Mouse (Mus musculus) duodenum, adult 2 months (tissue): ENCODE measurements around the gene Gm17067. TPM values are rescaled to one million over a fixed set of nuclear protein-coding genes. Genes with fewer than 3 reads are reported as not detected.

ENCODE experiments used
- polyA plus RNA-seq: library from polyadenylated mRNA; depleted of rRNA; stranded (reverse); fragments of >200 nt; gene quantifications from 2 replicates; pipeline ENCODE4 v1.2.3, GENCODE M21; 2012; ENCODE audit warnings: low replicate concordance; rRNA removed

The Gm17067 gene
- not detected in 2 replicates for polyA plus RNA-seq

GRCm38 (mm10) chr7:42726917-42727316 lies at the start of gene Gm17067:
TSS of gene Gm17067 (minus strand) at chr7:42727017.

GRCm38 (mm10) chr7:42692362-42693158 lies 34.3 kb downstream of the Gm17067 start, which contains the start of gene Zfp975:
TSS of gene Zfp975 (minus strand) at chr7:42692742.

Other genes with a start within 250 kb of the Gm17067 start
- 0.17 and 1.1 TPM in 2 replicates for gene Zfp141, start 221.3 kb downstream of the Gm17067 start, polyA plus RNA-seq
- not detected in 2 replicates for gene Gm21028, start 148.4 kb downstream of the Gm17067 start, polyA plus RNA-seq
- gene Zfp977, start 134.5 kb downstream of the Gm17067 start, polyA plus RNA-seq: not detected in 2 replicates
- gene Zfp976, start 84.4 kb downstream of the Gm17067 start, polyA plus RNA-seq: 0.05 TPM in 1 of 2 replicates, not detected in the other
- 0.18 TPM in 1 of 2 replicates, not detected in the other for gene Zfp975, start 34.3 kb downstream of the Gm17067 start, polyA plus RNA-seq
- gene Vmn2r62, start 66.5 kb upstream of the Gm17067 start, polyA plus RNA-seq: not detected in 2 replicates
- not detected in 2 replicates for gene Gm2381, start 140.2 kb upstream of the Gm17067 start, polyA plus RNA-seq
- not detected in 2 replicates for gene Vmn2r63, start 206.8 kb upstream of the Gm17067 start, polyA plus RNA-seq